Mouse (Mus musculus) heart, postnatal 10 days (tissue): ENCODE results near the gene Fam168a. TPM values are rescaled to one million over a fixed set of nuclear protein-coding genes. Genes with fewer than 3 reads are reported as not detected.

Experiments used
- DNase-seq, 2 experiments: peaks; one replicate each; pipeline ENCODE4 v3.0.0; 2021
- intact Hi-C: fragments of 180-260 bp; cut with DNase I; formaldehyde crosslinking; loops from one replicate; pipeline ENCODE4 v1.15.1; 2025
- total RNA-seq, 2 experiments: library from RNA; stranded (reverse); gene quantifications; 2 replicates each; pipeline ENCODE4 v1.2.3; 2021

Fam168a gene
- total RNA-seq, 2 experiments from 2014 or later, result 52.7 to 53.7 TPM

DNA sequence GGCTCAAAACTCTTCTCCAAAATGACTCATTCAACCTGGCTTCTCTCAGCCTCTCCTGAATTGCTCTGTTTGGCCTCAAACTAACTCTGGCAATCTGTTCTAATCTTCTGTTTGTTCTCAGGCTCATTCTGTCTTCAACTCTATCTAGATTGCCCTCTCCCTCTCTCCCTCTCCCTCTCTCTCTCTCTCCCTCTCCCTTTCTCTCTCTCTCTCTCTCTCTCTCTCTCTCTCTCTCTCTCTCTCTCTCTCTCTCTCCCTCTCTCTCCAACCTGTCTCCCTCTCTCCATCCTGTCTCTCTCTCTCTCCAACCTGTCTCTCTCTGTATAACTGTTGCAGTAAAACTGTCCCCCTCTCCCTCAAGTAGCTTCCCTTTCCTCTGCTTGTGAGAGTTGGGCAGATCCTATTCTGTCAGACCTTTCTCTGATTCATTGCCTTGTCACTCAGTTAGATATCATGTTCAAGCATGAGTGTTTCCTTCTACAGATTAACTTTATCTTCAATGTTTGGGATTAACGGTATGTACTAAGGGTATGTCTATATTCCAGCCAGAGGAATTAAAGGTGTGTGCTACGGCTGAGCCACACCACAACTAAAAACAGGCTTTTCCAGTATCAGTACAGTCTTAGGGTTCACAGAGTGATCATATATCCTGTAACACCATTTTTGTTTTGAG, 64.4 kb downstream of the Fam168a start:
- DNase-seq, result no peak
- intact Hi-C loops, result loop anchor here (10.0 kb wide), 1 partner anchor 64 kb away; no protein-coding TSS in a partner anchor

DNA sequence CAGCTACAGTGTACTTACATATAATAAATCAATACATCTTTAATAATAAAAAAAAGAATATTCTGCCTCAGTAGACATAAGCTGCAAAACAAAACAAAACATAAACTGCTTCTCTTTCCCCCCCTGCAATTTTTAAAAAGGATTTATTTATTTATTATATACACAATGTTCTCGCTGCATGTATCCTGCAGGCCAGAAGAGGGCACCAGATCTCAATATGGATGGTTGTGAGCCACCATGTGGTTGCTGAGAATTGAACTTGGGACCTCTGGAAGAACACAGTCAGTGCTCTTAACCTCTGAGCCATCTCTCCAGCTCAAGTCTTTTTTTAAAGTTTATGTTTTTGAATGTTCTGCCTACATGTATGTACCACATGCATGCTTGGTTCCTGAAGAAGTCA, 67.8 kb downstream of the Fam168a start:
- intact Hi-C loops, result loop anchor here (10.0 kb wide), 1 partner anchor 61 kb away; no protein-coding TSS in a partner anchor
- DNase-seq, result no peak

DNA sequence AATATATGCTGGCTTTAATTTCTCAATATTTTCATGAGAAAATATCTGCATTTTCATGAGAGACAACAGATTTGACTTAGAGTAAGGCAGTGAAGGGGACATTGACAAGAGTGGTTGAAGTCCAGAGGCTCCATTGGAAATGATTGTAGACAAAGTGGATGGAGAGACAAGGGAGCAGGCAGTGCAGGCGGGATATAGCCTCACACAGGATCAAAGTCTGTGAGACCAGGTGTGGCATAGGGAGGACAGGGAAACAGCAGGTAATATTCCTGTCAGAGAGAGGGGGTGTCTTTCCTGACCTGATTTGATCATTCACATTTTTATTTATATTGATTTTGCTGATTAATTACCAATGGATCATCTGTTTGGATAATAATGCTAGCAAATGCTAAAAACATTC, 69.4 kb downstream of the Fam168a start:
- no peak for DNase-seq
- intact Hi-C loops, result loop anchor here (10.0 kb wide), 1 partner anchor 59 kb away; no protein-coding TSS in a partner anchor

DNA sequence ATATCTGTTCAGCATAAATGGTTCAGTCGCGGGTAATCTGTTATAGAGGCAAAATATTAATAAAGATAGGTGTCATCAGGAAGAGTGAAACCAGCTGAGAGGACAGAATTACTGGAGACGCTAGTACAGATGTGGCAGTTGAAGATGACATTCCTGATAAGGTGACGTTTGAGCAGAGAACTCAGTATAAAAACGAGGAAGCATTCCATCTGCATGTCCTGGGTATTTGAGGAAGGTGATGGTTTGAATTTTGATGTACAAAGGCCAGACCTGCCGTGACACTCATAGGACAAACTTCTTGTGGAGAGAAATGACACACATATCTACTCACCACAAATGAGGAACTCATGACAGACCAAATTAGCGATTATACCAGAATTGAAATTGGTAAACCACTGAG, 73.8 kb downstream of the Fam168a start:
- DNase-seq, result no peak
- intact Hi-C loops, result no loop called here

DNA sequence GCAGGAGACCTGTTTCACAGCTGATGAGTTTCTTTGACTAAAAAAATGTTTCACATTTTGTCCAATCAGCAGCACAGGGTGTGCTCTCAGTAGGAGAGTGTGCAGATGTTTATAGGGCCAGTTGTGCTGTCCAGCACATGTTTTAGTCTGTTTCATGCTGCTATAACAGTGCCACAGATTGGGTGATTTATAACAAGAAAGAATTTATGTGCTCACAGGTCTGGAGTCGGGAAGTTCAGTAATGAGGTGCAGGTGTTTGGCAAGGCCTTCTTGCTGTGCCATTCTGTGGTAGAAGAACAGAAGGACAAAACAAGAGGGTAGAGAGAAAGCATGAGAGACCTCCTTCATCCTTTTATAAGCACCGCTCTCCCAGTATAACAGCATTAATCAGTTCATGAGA, 78.2 kb downstream of the Fam168a start:
- intact Hi-C loops, result no loop called here
- DNase-seq, result no peak

DNA sequence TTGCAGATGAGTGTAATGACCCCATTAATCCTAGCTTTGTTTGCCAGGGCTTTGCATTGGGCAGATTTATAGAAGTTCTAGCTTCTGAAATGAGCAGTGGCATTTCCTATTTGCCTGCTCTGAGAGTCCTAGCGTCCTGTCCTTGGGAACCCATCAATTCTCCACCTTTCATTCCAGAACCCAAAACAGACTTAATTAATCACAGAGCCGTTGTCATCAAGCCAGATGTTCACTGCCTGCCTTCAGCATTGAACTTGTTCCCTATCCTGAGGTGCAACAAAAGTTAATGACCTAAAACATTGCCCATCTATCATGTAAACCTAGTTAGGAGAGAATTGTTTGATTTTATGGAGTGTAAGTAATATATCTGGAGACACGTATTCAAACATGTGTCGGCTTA, 79.0 kb downstream of the Fam168a start:
- no peak for DNase-seq
- intact Hi-C loops, result no loop called here

DNA sequence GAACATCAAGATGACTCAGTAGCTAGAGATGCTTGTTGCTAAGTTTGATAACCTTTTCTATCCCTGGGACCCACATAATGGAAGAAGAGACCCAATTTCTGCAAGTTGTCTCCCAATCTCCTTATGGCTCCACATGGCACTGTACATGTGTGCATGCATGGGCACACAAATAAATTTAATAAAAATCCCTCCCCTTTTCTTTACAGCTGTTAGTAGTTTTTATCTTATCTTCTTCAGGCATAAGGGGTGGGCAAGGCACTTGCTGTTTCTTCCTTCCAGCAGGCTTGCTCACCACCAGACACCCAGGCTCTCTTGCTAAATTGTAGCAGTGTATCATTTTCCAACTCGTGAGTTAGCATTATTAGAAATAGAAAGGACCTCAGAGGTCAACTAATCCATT, 79.6 kb downstream of the Fam168a start:
- DNase-seq, result no peak
- intact Hi-C loops, result no loop called here

DNA sequence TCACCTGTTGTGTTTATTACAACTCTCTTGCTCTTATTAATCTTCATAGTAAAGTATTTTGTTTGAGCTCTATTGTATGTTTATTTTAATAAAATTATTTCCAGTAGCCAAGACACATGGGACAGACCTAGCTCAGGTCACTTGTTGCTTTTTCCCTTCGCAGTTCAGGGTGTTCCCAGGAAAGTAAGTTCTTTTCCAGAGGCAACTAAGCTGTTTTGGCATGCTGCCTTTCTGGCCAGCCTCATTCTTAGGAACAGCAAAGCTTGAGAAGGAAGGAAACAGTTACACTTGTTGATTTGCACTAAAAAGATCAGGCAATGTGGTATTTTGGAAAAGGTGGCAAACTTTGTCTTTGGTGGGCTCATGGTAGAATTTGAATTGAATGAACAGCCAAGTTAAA, 81.9 kb downstream of the Fam168a start:
- intact Hi-C loops, result no loop called here
- peak; percentile 41 to 44 for DNase-seq

DNA sequence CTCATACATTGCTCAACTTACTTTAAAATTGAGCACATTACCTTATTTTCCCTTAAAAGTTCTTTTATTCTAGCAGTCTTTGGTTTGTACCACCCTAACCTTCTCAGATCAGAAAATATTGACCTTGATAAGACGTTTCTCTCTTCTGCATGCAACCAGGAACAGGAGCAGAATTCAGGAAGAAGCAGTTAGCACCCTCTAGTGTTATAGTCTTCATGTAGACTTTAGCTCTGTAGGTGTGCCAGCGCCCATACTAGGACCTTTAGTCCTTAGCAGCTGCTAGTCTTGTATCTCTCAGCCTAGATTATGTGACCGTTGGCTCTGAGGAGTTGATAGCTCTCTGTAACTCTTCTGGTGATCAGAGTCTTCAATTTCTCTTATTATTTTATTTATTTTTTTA, 92.4 kb downstream of the Fam168a start:
- DNase-seq, result peak; percentile 5 to 32

DNA sequence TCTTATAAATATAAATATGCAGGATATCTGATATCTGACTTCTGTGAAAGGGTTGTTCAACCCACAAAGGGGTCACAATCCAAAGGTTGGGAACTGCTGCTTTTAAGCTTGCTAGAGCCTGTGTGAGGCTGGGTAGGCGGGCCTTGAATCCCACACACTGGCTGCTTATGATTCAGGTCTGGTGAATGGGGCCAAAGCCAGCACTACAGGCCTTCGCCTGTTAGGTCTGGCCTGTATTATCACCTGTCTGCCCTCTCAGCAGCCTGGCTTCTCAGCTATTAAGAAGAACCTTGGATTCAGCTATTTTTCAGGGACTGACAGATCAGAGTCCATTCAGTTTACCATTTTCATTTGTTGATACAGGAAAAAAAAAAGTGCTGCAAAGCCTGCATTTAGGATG, 99.0 kb downstream of the Fam168a start:
- intact Hi-C loops, result no loop called here

More for the DNA sequence above, 92.4 kb downstream of the Fam168a start:
- intact Hi-C loops, result loop anchor here (1.0 to 5.0 kb wide), 2 partner anchors 113 to 277 kb away; no protein-coding TSS in a partner anchor

DNA sequence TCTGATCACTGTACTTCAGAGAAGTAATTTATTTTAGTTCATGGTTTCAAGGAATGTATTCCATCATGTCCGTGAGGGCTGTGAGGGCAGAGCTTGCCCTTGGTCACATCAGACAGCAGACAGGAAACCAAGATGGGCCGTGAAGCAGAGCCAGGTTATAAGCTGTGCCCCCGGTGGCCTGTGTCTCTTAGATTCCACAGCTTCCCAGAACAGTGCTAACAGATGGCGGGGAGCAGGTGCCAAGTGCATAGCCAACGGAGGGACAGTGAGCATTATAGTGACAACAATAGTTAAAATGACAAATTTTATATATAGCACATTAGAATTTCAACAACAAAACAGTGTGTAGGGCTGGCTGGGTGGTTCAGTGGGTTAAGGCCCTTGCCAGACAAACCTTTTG, 105.5 kb downstream of the Fam168a start:
- DNase-seq, result no peak
- intact Hi-C loops, result no loop called here

More for the DNA sequence above, 99.0 kb downstream of the Fam168a start:
- DNase-seq, result no peak

DNA sequence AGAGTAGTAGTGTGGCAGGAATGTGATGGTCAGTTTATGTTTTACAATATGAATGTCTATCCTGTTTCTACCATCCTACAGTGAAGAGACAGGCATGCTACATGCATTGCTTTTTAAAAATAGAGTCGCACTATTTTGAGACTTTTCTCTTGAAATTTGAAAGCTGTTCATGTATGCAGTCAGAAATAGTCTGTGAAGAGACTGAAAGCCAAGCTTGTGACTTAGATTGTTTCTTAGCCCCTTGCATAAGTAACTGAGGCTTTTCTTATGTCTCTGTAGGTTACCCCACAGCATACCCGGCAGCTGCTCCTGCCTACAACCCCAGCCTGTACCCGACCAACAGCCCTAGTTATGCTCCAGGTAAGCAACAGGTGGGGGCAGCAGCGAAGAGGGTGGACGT, 106.2 kb downstream of the Fam168a start:
- intact Hi-C loops, result no loop called here
- DNase-seq, result no peak

DNA sequence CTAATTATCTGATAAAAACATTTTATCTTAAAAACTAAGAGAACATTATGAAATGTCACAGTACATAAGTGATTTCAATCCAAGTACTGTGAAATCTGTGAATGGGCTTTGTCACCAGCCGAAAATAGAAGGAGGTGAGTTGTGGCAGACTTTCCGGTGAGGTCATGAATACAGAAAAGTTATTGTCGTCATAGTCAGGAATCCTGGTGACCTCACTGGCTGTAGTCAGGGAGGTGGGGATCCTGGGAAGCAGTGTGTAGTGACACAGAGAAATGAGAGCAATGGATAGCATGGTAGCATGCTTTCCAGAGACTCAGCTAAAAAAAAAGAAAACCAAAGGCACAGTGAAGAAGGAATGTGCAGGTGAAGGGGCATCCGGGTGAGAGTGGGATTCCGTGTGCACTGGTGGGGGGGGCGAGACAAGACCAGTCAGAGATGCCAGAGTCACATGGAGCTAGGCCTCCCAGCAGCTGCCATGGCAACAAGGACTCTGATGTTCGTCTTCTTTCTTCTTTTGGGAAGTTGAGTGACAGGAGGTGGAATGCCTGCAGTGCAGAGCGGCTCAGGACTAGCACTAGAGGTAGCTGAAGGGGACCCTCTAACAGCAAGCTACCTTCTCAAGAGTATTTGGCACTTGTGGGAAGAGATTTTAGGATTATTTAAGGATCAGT, 109.6 kb downstream of the Fam168a start:
- intact Hi-C loops, result loop anchor here (5.0 kb wide), 1 partner anchor 129 kb away; no protein-coding TSS in a partner anchor
- peak; percentile 45 to 60 for DNase-seq

DNA sequence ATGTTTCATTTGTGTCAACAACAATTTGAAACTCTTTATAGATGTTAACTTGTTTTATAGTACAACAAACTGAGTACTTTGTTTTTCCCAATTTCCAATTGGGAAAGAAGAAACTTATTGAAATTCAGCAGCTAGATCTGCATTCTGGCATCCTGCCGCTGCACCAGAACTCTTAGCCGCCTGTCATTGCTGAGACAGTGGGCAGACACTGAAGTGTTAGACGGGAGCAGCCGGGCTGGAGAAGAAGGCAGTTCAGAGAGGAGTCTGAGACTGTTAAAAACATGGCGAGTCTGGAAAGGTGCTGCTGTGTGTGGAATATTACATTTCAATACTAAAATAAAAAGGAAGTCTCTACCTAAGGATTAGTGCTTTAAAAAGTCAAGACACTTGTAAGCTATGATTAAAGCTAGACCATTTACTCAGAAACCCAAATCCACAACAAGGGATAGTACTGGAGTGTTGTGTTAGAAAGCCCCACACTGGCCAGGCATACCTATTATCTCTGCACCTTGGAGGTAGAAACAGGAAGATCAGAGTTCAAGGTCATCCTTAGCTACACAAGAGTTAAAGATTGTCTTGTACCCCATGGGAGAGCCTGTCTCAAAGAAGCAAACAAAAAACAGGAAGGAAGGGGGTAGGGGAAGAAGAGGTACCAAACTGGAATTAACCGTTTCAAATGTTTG, 110.5 kb downstream of the Fam168a start:
- intact Hi-C loops, result loop anchor here (5.0 kb wide), 1 partner anchor 130 kb away; no protein-coding TSS in a partner anchor

DNA sequence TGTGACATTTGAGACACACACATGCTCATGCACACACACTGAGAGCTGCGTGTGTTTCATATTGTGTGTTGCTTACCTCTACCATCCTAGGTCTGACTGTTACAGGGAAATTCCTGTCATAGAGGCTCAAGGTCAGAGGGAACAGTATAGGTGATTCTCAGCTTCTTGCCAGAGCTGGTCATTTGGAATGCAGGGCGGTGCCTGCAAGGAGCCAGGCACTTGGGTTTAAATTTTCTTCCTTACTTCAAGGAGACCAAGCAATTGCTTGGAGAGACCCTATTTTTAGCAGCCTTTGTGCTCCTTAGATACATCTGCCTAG, 111.0 kb downstream of the Fam168a start:
- intact Hi-C loops, result loop anchor here (5.0 kb wide), 1 partner anchor 130 kb away; no protein-coding TSS in a partner anchor
- no peak for DNase-seq

More for the DNA sequence above, 110.5 kb downstream of the Fam168a start:
- DNase-seq, result no peak

DNA sequence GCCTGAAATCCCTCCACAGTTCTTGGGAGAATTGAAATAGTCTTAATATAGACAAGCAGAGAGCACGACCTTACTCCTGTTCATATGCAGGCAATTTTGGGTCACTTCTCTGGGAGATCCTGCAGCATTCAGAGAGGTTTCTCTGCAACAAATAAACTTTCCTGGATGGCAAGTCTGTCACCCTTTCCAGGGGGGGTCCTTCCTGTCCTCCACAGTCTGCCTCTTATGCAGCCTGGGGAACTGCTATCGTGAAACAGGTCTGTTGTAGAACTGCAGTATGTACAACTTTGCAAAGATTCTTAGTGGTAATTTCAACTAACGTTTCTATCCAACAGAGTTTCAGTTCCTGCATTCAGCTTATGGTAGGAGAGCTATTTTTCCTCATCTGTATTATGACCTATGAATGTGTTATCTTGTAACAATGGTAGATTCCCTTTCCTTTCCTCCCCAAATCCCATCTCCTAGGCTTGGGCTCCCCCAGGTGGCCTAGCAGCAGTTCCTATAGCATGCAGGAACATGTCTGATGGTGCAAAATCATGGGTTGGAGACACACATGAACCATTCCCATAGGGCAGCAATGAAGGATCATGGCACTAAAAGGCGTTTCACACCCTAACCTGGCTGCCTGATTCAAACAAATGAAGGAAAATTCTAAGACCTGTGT, 112.1 kb downstream of the Fam168a start:
- intact Hi-C loops, result loop anchor here (5.0 kb wide), 1 partner anchor 131 kb away; no protein-coding TSS in a partner anchor
- DNase-seq, result peak in 1 of 2 experiments; percentile 50

DNA sequence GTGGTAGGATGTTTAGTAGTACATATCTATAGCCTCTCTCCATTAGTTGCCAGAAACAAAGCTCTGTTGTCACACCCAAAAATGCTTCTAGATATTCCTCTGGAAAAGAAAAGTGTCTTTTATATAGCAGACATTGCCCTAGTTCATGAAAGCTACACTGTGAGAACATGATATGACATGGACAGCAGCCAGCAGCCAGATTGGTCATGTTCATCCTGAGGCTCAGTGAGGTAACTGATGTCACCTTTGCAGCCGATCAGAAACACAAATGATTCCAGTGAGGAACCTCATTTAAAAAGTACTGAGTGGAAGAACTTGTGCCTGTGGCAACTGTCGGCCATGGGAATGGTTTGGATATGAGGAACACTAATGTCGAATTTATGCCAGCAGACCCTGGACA, 118.2 kb downstream of the Fam168a start:
- intact Hi-C loops, result no loop called here
- peak in 1 of 2 experiments; percentile 30 for DNase-seq

DNA sequence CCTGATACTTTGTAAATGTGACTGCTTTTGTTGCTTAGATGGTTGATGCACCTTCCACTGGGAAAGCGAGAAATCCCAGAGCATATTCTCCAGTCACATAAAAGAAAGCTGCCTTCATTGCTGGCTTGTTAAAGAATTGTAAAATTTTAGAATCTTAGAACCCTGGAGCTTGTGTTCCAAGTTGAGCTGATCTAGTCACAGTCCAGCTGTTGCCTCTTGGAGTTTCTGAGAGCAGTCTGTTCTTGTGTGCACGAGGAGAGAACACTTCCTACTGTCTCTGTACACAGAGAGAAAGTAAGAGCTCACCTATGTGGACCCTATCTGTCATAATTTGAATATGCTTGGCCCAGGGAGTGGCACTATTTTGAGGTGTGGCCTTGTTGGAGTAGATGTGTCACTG, 122.1 kb downstream of the Fam168a start:
- intact Hi-C loops, result no loop called here
- no peak for DNase-seq

DNA sequence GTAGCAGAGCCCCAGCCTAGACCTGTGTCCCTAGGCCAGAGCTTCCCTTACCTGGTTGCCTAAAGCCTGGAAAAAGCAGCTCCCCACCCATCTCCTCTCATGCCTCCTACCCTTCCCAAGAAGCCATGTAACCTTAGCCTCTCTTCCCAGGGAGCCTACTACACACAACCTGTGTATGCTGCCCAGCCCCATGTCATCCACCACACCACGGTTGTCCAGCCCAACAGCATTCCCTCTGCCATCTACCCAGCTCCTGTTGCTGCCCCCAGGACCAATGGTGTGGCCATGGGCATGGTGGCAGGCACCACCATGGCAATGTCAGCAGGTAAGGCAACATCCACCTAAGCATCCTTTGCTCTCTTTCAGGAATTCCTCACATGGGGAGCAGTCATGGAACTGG, 127.4 kb downstream of the Fam168a start:
- intact Hi-C loops, result loop anchor here (10.0 kb wide), 1 partner anchor 59 kb away; no protein-coding TSS in a partner anchor
- no peak for DNase-seq

DNA sequence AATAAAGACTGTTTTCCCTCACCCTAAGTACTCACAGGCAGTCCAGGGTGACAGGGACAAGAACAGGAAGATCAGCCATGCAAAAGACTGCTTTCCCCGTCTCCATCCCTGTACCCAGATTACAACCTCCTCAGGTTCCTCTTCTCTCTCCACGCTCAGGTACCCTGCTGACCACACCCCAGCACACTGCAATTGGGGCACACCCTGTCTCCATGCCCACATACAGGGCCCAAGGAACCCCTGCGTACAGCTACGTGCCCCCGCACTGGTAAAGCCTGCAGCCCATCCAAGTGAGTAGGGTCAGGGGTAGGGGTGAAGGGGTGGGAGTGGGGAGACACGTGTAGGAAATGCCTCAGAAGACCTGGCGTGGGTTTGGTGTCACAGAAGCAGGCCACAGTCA, 128.7 kb downstream of the Fam168a start:
- intact Hi-C loops, result loop anchor here (10.0 kb wide), 1 partner anchor 60 kb away; no protein-coding TSS in a partner anchor

DNA sequence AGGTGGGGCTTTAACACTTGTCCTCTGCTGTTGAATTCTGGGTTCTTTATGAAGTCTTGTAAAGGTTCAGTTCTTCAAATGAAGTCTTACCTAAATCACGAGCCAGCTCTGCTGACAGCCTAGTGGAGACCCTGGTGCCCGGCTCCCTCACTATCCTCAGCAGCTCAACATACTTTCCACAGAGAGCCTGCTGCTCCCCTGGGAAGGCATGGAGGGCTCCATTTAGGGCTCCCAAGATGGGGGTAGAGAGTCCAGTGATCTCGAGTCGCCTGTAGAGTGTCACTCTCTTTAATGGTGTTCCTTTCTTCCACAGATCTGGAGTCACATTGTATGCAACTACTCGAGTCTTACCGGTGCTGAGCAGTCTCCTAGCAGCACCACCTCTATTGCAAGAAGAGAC, 129.3 kb downstream of the Fam168a start:
- no peak for DNase-seq

More for the DNA sequence above, 128.7 kb downstream of the Fam168a start:
- DNase-seq, result no peak

More for the DNA sequence above, 129.3 kb downstream of the Fam168a start:
- intact Hi-C loops, result loop anchor here (10.0 kb wide), 1 partner anchor 61 kb away; no protein-coding TSS in a partner anchor
